24 mouse cellular contexts compared by ENCODE assay signal in genomic region chr6:119815426-119815825, GRCm38 (mm10).
"Had no signal": no experiment of that assay in that cellular context is flagged by ENCODE, and none has a peak within 500 bp of the region (broad histone marks: within the 10 kb centered on the region; RNA-seq: fewer than 3 reads in every experiment).

No protein-coding gene starts in this region.

- H3K4me1 ChIP-seq: embryonic facial prominence, embryonic 10.5 days; embryonic facial prominence, embryonic 12.5 days; embryonic facial prominence, embryonic 13.5 days; embryonic facial prominence, embryonic 15.5 days; forebrain, embryonic 10.5 days; forebrain, embryonic 12.5 days; forebrain, embryonic 13.5 days; forebrain, embryonic 15.5 days had no signal

- H3K4me3 ChIP-seq: embryonic facial prominence, embryonic 10.5 days; embryonic facial prominence, embryonic 12.5 days; embryonic facial prominence, embryonic 13.5 days; embryonic facial prominence, embryonic 15.5 days; erythroblast, embryonic 14.5 days; forebrain, embryonic 10.5 days; forebrain, embryonic 12.5 days; forebrain, embryonic 13.5 days; forebrain, embryonic 15.5 days; gastrocnemius, adult 2 months; heart, adult 2 months had no signal

- DNase-seq: cerebellum, adult 9-11 months; cerebellum, postnatal 10 days; cerebellum, postnatal 14 days; cerebellum, postnatal 25 days; cerebellum, postnatal 36 days; embryo, embryonic 11 days; forebrain, postnatal 0 days; gastrocnemius, adult 2 months; gastrocnemius, postnatal 10 days; gastrocnemius, postnatal 14 days; gastrocnemius, postnatal 25 days; gastrocnemius, postnatal 36 days; heart, adult 11 months; heart, adult 18-20 months; heart, adult 2 months had no signal
